Mouse (Mus musculus): ENCODE measurements at regions not wholly inside any gene's neighbourhood (a gene's known extent, or its start where the extent isn't known, plus 50 kb on each side); places are given as distances from the start of the nearest gene placed in this dataset.

DNA sequence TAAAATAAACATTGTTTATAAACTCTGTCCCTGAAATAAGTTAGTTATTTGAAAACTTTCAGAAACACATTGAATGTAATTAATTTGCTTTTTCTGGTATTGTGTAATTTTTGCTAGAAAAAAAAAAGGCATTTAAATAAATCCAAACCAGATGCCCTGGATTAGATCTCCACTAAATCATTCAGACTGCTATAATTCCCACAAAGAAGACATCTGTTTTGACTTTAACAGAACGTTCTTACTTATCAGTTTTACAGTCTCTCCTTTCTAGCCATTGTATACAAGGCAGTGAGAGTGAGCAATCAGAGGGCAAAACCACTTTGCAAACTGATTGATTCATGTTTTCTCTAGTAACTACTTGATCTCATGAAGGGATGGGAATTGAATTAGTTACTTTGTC, 478.8 kb downstream of the Slitrk6 start:
- no peak for DNase-seq (ENCODE audit: low spot score in 2 of 2)

DNA sequence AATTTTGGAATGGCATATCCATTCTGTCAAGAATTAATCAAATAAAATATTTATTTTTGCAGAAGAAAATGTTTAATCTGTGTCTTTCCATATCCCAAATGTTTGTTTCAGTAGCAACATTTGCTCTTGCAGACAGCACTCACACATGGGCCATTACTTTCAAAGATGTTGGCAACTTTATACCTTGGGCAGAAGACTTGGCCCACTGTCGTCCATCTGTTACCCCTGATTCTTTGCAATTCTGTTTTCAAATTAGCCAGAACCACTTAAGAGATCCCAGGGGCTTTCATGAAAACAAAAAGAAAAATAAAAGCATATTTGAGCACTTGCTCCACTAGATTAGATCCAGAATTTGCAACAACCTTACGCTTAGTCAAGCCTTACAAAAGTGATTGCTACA, 483.7 kb downstream of the Slitrk6 start:
- DNase-seq (ENCODE audit: low spot score in 2 of 2): no peak

DNA sequence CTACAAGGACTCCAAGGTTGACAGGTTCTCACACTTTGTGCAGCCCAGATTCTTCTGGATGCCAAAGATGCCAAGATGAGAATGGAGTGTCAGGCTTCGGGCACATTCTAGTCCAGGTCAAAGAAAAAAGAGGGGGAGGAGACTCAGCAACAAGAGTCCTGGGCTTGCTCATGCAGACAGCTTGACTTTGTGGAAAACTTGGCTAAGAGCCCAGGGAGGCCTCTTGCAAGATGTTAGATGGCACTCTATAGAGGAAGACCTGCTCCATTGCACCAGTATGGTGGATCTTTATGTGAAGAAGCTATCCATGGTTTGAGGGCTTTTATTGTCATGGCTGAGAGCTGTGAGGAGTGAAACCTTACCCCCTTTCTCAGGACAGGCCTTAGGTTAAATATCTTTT, 510.5 kb downstream of the Slitrk6 start:
- DNase-seq (ENCODE audit: low spot score in 2 of 2): no peak

DNA sequence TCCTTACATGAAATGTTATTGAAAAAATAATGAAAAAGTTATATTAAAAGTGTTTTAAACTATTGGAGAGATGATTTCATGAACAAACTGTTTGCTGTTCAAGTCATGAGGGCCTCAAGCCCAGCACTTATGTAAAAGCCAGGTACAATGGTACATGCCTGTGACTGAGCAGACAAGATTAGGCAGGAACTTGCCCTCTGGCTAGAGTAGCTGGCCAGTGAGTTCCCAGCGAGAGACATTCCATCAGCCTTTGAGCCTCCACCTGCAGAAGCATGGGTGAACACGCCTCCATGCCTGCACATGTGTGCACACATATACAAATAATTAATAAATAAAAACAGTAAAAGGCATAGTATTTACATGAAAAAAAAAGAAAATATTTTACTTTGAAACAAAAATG, 511.4 kb downstream of the Slitrk6 start:
- no peak for DNase-seq (ENCODE audit: low spot score in 2 of 2)

DNA sequence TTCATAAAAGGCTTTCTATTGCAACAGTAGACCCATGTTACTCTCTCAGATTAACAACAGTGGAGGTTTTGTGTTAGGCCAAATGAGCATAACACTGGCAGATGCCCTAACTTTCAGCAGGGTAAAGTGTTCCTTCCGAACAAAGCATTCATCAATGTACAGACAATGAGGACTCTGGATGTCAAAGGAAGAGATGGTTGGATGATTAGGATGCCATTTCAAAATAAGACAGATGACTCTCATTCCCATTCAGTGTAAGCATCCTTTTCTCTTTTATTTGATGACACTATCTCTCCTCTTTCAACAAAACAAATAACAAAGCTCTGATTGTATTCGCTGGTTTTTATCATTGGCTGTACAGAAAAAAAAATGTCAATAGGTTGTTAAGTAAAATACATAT, 516.1 kb downstream of the Slitrk6 start:
- DNase-seq (ENCODE audit: low spot score in 2 of 2): no peak

DNA sequence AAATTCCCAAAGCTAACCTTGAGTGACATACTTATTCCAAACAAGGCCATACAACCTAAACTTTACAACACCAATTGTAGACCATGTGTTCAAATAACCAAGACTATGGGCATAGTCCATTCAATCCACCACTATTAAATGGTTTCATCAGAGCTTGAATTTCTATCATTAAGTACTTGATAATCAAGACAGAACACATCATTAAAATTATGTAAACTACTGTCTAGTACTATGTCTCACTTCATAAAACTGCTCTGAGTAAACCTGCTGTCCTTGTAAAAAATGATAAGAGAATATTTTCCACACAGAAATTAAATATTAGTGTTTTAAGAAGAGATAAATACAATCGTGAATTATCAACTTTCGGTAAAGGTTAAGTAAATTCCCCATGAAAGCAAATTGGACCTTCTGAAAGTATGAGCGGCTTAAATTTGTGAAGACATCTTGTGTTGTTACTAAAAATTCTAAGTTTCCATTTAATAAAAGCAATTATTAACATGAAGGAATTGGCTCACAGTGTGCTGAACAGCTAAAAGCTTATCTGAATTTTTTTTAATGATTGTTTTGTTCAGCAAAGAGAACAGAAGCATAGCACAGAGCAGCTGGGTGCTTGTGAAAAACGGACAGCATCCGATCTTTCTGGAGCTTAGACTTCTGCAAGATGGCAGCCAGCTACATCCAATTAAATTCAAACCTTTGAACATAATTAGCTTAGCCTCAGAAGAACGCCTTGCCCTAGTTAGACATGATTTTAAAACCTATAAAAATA, 530.1 kb downstream of the Slitrk6 start:
- DNase-seq (ENCODE audit: low spot score in 2 of 2): no peak

DNA sequence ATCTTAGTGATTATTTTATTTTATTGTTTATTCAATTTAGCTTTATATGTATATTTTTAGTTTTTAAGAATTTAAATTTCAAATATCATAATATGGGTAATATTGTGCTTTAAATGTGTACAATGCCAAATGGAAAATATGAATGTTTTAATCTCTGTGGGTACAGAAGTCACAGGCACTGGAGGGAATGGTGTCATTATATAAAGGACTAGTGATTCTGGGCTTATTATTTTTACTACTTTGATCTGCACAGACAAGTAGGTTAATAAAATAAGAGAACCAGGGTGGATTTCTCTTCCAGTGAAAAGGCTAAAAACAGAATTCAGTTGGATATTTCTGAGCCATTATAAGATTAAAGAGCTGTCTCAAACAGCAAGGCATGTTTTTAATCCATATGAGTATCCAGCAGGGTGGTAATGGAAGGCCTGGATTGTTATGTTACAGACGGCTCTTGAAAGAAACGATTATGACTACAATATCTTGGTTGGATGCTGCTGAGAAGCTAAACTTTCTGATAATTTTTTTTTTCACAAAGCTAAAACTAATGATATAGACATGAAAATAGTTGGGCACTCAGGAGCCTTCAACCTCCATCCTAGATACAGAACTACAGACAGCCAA, 563.9 kb downstream of the Slitrk6 start:
- DNase-seq (ENCODE audit: low spot score in 2 of 2): no peak

DNA sequence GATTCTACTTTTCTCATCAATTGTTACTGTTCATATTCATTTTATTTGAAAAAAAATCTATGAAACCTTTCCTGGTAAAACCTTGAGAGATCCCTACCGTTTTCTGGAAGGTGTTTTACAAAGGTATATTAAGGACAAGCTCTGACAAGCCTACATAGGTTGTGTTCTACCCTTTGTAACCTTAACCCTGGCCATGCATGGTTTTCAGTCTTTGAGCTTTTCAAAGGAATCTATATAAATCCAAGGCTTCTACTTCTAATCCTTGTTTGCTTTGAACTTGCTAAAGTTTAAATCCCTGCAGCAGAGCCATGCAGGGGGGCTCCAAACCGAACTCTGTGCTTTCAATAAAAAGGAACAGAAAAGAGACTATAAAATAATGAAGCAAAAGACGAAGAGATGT, 564.5 kb downstream of the Slitrk6 start:
- DNase-seq (ENCODE audit: low spot score in 2 of 2): no peak

DNA sequence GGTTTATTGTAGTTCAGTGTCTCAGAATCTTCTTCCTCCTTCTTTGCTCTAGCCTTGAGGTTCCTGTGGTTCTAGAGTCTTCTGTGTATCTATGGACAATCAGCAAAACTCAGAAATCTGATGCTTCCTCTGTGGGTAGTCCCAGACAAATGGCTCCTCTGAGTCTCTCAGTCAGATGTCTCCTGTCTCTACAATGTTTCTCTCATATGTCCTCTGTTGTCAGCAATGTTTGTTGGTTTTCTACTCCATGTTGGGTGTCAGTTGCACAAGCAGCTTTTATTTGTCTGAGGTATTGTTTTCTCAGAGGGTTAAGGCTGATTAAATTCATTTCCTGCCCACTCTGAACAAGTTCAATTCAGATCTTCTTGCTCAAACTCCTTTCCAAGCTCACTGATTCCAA, 575.8 kb downstream of the Slitrk6 start:
- no peak for DNase-seq (ENCODE audit: low spot score in 2 of 2)

DNA sequence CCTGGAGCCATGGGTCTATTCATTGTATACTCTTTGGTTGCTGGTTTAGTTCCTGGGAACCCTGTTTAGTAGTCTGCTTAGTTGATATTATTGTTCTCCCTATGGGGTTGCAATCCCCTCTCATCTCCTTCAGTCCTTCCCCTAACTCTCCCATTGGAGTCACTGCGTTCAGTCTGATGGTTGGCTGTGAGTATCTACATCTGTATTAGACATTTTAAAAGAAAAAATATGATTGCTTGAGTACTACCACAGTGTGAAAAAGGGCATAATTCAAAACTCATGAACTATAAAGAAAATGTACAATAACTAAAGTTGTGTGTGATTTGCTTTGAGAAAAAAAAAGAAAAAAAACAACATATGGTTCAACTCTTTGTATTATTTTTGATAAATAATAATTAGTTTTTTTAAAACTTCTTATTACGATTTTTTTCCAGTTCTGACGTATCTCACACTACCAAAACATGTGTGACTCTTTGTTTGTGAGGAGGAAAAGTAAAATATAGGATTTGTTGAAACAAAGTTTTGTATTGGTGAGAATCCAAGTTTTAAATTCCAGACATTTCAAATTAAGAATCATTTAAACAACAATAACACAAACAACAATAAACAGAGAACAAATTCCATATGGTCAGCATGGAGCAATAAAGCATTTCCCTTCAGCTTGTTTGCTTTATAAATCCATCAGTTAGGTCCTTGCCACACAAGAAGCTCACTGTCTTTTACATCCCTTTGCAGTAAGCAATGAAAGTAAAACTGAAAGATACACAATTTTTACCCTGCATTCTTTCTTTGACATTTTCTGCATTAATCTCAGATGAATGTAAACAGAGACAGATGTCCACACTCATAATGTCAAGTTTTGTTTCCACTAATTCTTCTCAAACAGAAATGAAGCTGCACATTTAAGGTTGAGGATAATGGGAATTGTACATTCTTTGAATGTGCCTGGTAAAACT, 583.5 kb downstream of the Slitrk6 start:
- no peak for DNase-seq (ENCODE audit: low spot score in 2 of 2)

DNA sequence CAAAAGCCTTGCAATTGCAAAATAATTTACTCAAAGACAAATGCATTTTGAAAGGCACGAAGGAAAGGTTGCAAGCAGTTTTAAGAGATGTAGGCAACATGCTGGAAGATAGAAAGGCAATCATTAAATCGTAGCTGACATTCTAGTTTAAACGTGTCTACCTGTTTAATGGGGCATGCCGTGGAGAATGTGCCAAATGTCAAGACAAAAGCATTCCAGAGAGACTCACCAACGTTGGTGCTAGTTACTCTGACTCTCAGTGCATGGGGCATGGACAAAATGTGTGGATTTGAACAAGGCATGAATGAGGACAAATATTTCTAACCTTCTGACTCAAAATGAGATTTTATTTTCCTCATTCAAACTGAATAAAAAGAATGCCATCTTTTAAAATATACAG, 586.3 kb downstream of the Slitrk6 start:
- DNase-seq (ENCODE audit: low spot score in 2 of 2): no peak

DNA sequence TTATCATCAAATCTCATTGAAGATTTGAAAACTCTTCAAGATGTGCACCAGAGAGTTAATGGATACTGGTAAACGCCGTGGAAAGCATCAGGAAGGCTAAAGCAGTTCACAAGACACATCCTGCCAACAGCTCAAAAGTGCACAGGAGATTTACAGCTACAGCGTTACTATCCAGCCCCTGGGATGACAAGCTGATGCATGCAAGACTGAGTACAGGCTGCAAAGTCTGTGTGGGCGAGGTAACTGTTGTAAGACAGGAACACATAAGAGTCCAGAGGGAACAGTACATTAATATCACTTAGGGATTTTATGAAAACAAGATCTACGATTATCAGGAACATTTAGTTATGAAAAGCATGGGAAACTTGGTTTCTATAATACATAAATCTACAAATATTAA, 626.7 kb downstream of the Slitrk6 start:
- no peak for DNase-seq (ENCODE audit: low spot score in 2 of 2)

DNA sequence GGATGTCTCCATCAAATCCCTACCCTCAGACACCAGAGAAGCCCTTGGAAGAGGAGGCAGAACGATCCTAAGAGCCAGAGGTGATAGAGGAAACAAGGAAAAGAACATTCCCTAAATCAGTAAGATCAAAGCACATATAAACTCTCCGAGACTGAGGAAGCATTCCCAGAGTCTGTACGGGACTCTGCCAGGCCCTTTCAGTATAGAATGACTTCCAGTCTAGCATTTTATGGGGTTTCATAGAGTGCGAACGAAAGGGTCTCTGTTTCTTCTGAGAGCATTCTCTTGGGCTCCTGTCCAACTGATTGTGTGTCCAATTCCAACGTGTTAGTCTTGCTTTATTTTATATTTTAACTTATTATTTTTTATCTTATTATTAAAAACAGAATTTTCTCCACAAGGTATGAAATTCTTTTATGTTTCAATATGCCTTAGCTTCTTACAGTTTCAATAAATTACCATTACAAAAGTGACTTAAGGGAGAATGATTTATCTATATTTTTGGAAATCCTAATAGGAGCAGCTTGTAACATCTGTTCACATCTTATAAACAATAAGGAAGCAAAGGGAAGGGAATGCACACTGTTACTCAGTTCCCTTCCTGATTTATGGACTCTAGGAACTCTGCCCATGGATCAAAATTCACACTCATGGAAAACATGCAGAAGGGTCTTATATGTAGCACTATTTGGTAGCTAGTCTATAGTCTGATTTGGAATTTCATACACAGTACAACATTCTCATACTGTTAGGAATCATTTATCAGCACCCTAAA, 628.8 kb downstream of the Slitrk6 start:
- no peak for DNase-seq (ENCODE audit: low spot score in 2 of 2)

DNA sequence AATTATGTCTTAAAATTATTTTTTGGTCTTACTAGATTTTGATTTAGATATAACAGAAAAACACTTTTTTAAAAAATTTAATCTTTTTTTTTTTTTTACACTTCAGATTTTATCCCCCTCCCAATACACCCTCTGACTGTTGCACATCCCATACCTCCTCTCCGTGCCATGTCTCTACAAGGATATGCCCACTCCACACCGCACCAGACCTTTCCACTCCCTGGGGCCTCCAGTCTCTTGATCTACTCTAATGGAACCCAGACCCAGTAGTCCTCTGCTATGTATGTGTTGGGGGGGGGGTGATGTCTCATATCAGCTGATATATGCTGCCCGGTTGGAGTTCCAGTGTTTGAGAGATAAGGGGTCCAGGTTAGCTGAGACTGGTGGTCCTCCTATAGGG, 632.2 kb downstream of the Slitrk6 start:
- DNase-seq (ENCODE audit: low spot score in 2 of 2): no peak

DNA sequence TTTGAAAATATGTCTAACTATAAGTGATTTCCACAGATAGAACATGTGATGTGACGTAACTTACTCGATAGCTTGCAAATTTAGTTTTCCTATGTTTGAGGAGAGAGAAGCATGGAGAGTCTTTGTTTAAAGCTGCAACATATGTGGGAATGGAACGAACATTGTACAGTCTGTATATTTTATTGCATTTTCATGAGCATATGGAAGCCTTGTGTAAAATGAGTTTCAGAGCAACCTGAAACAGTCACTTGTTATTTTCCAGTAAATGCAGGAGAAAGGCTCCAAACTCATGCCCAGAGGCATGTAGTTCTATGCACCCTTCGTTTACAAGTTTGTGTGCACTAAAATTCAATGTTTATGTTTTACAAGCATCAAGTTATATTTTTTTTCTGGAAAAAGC, 639.4 kb downstream of the Slitrk6 start:
- DNase-seq (ENCODE audit: low spot score in 2 of 2): no peak

DNA sequence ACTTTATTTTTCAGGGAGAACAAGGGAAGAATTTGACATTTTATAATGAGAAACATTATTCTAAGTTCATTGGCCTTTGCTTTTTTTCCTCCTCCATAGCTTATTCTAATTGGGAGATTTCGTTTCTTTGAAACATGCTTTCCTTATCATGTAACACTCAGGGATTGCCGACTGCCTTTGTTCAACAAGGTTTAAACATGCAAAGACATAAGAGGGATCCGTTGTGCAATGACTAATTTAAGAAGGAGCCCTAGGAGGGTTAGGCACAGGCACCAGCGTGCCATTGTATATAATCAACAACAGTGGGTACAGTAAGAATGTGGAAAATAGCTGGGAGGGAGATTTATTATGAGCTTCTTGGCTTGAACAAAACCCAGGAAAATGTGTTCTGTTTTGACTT, 654.1 kb downstream of the Slitrk6 start:
- no peak for DNase-seq (ENCODE audit: low spot score in 2 of 2)

DNA sequence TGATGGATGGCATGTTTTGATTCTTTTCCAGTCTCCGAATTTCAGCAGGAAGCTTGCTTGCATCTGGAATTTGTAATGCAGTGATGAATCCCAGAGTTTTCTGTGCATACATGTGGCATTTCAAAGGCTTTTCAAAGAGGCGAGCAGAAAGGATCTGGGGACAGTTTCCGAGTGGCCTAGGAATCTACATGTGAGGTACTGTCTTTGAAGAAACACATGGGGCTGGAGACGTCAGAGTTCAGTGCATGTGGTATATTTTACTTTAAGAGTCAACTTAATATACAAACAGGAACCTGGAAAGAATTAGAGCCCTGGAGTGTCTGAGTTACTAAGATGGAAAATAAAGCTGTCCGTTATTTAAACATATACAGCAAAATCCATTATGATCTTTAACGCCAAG, 676.6 kb downstream of the Slitrk6 start:
- no peak for DNase-seq (ENCODE audit: low spot score in 2 of 2)

DNA sequence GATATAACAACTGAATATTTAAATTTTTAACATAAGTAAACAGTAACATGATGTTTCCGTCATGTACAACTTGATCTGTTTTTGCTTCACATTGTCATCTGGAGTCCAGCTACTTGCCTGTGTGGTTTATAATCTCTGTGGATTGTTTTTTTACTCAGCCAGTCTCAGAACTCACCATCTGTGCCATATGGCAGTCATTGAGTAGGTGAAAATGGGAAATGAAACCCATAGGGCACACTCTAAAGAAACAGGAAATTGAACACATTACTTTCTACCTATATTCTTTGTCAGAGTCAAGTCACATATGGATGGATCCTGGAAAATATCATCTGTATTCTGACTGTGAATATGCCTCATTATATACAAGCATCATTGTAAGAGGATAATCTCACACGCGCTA, 707.2 kb downstream of the Slitrk6 start:
- no peak for DNase-seq (ENCODE audit: low spot score in 2 of 2)

DNA sequence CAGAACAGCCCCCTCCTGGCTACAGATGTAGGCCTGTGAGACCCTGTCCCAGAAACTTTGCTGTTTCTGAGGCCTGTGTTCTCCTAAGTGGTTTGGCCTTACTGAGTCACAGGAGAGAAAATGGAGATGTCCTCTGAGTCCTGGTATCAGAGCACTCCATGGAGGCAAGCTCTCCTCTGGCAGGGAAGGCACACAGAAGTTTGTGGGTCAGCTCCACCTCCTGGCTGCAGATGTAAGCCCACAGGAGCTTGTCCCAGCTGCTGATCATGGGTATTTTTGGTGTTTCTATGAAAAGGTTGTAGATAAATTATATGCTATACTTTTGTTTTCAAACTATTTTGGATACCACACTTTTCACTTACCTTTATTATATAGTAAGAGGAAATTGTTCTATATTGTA, 711.7 kb downstream of the Slitrk6 start:
- no peak for DNase-seq (ENCODE audit: low spot score in 2 of 2)

DNA sequence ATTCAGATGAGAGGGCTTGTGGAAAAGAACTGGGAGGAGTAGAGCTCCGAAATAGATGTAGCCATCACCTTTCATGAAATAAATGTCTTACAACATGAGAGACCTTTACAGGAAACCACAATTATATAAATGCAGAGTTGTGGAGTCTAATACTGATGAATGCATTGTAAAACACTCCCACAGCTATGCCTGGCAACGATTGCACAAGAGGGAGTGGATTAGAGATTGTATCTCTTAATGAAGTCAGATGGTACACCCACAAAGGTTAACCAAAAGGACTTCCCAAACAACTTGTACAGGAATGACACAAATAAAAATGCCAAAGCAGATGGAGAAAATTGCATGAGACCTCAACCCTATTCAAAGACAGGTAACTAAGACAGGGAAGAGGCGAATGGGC, 733.1 kb downstream of the Slitrk6 start:
- DNase-seq (ENCODE audit: low spot score in 2 of 2): no peak

DNA sequence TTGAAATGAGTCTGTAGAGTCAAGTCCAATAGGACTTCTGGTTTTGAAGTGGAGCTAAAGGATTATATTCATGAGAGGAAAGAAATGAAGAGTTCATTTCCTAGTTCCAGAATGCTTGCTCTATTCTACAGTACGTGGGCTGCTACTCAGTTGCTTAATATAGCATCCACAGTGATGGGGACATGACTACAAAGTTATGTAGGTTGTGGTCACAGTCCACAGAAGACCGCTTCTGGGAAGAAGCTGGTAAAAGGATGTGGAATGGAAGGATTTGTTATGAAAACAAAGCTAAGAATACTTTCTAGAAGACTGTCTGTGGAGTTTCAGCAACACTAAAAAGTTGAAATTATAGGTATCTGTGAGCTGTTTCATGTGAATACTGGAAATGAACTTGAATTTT, 739.8 kb downstream of the Slitrk6 start:
- DNase-seq (ENCODE audit: low spot score in 2 of 2): no peak

DNA sequence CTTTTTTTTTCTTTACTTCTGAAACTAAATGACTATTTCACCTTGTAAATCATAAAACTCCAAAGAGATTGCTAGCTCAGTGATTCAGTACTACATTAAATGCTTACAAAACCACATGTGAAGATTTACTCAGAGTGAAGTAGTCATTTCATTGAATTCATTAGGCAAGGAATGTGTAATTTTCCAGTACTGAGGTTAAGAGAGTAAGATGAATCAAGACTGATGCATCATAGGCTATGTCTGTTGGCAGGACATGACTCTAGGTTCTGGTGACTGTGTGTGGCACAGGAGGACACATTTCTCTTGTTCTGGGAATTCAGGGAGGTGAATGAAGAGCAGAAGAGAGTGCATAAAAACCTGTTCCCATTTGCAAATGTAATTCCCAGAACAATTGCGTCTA, 741.7 kb downstream of the Slitrk6 start:
- no peak for DNase-seq (ENCODE audit: low spot score in 2 of 2)

Measured in spleen, postnatal 10 days (tissue).